8 mouse cellular contexts compared by ENCODE assay signal in the genomic region with DNA sequence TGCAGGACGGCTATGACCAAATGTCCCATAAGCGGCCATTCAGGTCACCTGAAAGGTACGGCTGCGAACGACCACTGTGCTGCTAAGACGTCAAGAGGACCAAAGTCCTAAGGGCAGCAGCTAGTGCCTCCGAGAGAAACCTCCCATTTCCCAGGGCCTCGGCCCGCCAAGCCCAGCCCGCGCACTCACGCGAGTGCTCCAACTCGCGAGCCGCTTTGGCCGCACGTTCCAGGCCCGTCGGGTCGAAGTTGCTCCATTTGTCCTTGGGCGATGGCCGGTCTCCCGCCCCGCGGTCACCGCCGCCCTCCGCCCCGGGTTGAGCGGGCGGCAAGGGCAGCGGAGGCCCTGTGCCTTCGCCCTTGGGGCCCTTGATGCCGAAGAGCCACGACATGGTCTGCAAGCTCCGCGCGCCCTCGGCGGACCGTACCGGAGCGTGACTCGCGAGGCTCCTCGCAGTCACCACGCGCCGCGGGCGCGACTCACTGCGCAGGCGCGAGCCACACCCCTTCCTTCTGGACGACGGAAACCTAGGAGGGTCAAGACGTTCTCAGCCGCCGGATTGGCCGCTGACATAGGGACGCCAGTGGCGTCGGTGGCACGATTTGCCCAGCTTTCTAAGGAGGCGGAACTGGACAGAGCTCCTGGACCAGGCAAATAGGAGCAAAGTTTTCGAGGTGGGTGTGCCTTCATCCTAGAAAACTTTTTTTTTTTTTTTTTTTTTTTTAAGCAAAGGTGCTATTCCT. TPM values are rescaled to one million over a fixed set of nuclear protein-coding genes. Genes with fewer than 3 reads are reported as not detected.
DNase-seq lines count a peak whose midpoint lies in the region; ATAC-seq lines count a peak whose summit lies in the region.

Gene Atad3a, minus strand, starts transcription at position 481 of the 743 bp plus-strand sequence.

- WGBS in heart, embryonic 10.5 days: under 1% methylated on average over 68 of the region's 68 CpGs
- under 1% methylated on average over 58 of the region's 68 CpGs for WGBS in kidney, embryonic 15.5 days

- peak within 1 kb of the TSS; percentile 94 for H3K4me2 ChIP-seq in kidney, embryonic 15.5 days

- peak within 1 kb of the TSS; percentile 87 for H3K27ac ChIP-seq in heart, embryonic 10.5 days
- H3K27ac ChIP-seq in kidney, embryonic 15.5 days: peak within 1 kb of the TSS; percentile 82

- H3K9me3 ChIP-seq in heart, embryonic 10.5 days: no peaks in the 10 kb centered on the region
- no peaks in the 10 kb centered on the region for H3K9me3 ChIP-seq in kidney, embryonic 15.5 days (replicated peaks)

- H3K9ac ChIP-seq in kidney, embryonic 15.5 days: peak within 1 kb of the TSS; percentile 69

- peak; percentile 97 for ATAC-seq in erythroblast, adult 5-6 weeks (replicated peaks; ENCODE audit: low FRiP score, poor library complexity, severe bottlenecking)
- peak; percentile 97 for ATAC-seq in kidney, embryonic 15.5 days (replicated peaks; ENCODE audit: low FRiP score)
- ATAC-seq in monocyte, adult 5-6 weeks (replicated peaks; ENCODE audit: insufficient number of reproducible peaks, low FRiP score, low TSS enrichment, poor library complexity, severe bottlenecking): peak; percentile 98

- peaks cover 26% of the 10 kb centered on the region for H3K36me3 ChIP-seq in heart, embryonic 10.5 days
- peaks cover 20% of the 10 kb centered on the region for H3K36me3 ChIP-seq in kidney, embryonic 15.5 days

- DNase-seq in B cell, adult 2 months: peak; percentile 95
- peak; percentile 99 for DNase-seq in brain, adult 2 months (ENCODE audit: low read depth, low spot score)
- peak; percentile 98 for DNase-seq in heart, embryonic 10.5 days (ENCODE audit: low spot score)
- peak; percentile 97 for DNase-seq in liver
- peak; percentile 96 to 99 for DNase-seq in spleen, postnatal 4 days (ENCODE audit: low spot score in 2 of 2)

- H3K27me3 ChIP-seq in heart, embryonic 10.5 days (ENCODE audit: insufficient read depth, poor library complexity, severe bottlenecking): no peaks in the 10 kb centered on the region
- H3K27me3 ChIP-seq in kidney, embryonic 15.5 days: no peaks in the 10 kb centered on the region

- H3K4me1 ChIP-seq in heart, embryonic 10.5 days: peaks cover 29% of the 10 kb centered on the region
- H3K4me1 ChIP-seq in kidney, embryonic 15.5 days: peaks cover 32% of the 10 kb centered on the region

- H3K4me3 ChIP-seq in heart, embryonic 10.5 days: peak within 1 kb of the TSS; percentile 77
- H3K4me3 ChIP-seq in kidney, embryonic 15.5 days (replicated peaks): peak within 1 kb of the TSS; percentile 71

RNA-seq across cellular contexts. Expression of gene Atad3a, which starts in this region (rescaled TPM):
- 4.6 and 14.0 TPM in 2 replicates for total RNA-seq in erythroblast, adult 5-6 weeks (2015; ENCODE audit: low replicate concordance)
- 11.9 and 17.4 TPM in 2 replicates for total RNA-seq in erythroblast, adult 5-6 weeks (2017; ENCODE audit: low replicate concordance)
- polyA plus RNA-seq in heart, embryonic 10.5 days (2016; fragmentation: Nextera tagmentation; extraction: Ambion mirVana): 133 and 147 TPM in 2 replicates
- polyA plus RNA-seq in kidney, embryonic 15.5 days (2015; fragmentation: Nextera tagmentation; extraction: Ambion mirVana): 115 and 124 TPM in 2 replicates
- total RNA-seq in monocyte, adult 5-6 weeks (2017): 24.8 to 30.3 TPM (median 26.4 TPM) in 3 replicates

Comparison
In these comparisons a context has a peak if more than half of its experiments do, and no peak if none do; other contexts are left out.
1. Peak in every context shown above with its lines: DNase-seq, ATAC-seq, H3K4me3 ChIP-seq and H3K27ac ChIP-seq.